Mouse (Mus musculus) lung, embryonic 14.5 days (tissue): ENCODE results near the gene Mcoln2. TPM values are rescaled to one million over a fixed set of nuclear protein-coding genes. Genes with fewer than 3 reads are reported as not detected.

Experiments used
- ATAC-seq: fragments of 200-750 bp; cut with Nextera tagmentation; 2 replicates; pipeline ENCODE4 v1.8.0; 2017; ENCODE audit warnings: mild to moderate bottlenecking, moderate TSS enrichment, moderate library complexity; ENCODE audit not compliant: insufficient read depth
- DNase-seq: peaks from one replicate; pipeline ENCODE4 v3.0.0-alpha.2; 2015
- H3K27ac ChIP-seq: fragments of 300-500 bp; sonication (generic); 2 replicates; pipeline ENCODE4 v1.5.1; 2014; ENCODE audit warnings: low read depth, mild to moderate bottlenecking, moderate library complexity
- H3K27me3 ChIP-seq: fragments of 300-500 bp; sonication (generic); 2 replicates; pipeline ENCODE4 v1.6.1; 2014; ENCODE audit warnings: low read length, control low read depth; ENCODE audit not compliant: insufficient read depth
- H3K36me3 ChIP-seq: fragments of 300-500 bp; sonication (generic); 2 replicates; pipeline ENCODE4 v1.6.1; 2014; ENCODE audit warnings: control low read depth; ENCODE audit not compliant: insufficient read depth
- H3K4me1 ChIP-seq: fragments of 300-500 bp; sonication (generic); 2 replicates; pipeline ENCODE4 v1.6.1; 2014; ENCODE audit warnings: antibody characterized with exemption, control low read depth; ENCODE audit not compliant: insufficient read depth
- H3K4me2 ChIP-seq: fragments of 300-500 bp; sonication (generic); 2 replicates; pipeline ENCODE4 v1.6.1; 2014; ENCODE audit warnings: mild to moderate bottlenecking
- H3K4me3 ChIP-seq: fragments of 300-500 bp; sonication (generic); 2 replicates; pipeline ENCODE4 v1.5.1; 2014; ENCODE audit warnings: low read depth, low read length
- H3K9ac ChIP-seq: fragments of 300-500 bp; sonication (generic); 2 replicates; pipeline ENCODE4 v1.6.1; 2014
- H3K9me3 ChIP-seq: fragments of 300-500 bp; sonication (generic); 2 replicates; pipeline ENCODE4 v1.6.1; 2016; ENCODE audit warnings: low read depth, low read length, control low read depth
- CTCF ChIP-seq: IDR thresholded peaks from 2 replicates; pipeline ENCODE4 v1.5.1; 2016; ENCODE audit warnings: antibody characterized with exemption, low read depth
- WGBS: fragments of 180-500 bp; shearing (Covaris S2); extraction: QIAGEN DNeasy Blood & Tissue Kit; methylation state at CpG from one replicate; pipeline ENCODE4 v1.1.7; 2014; 5-methylcytosine and 5-hydroxymethylcytosine counted together
- polyA plus RNA-seq: library from polyadenylated mRNA; unstranded; fragments of >200 nt; fragmentation: Nextera tagmentation; extraction: Ambion mirVana; gene quantifications from 2 replicates; pipeline ENCODE4 v1.2.1, GENCODE M21; 2014

Gene Mcoln2
- polyA plus RNA-seq, 1 experiment from 2014 or later = 0.33 TPM

DNA sequence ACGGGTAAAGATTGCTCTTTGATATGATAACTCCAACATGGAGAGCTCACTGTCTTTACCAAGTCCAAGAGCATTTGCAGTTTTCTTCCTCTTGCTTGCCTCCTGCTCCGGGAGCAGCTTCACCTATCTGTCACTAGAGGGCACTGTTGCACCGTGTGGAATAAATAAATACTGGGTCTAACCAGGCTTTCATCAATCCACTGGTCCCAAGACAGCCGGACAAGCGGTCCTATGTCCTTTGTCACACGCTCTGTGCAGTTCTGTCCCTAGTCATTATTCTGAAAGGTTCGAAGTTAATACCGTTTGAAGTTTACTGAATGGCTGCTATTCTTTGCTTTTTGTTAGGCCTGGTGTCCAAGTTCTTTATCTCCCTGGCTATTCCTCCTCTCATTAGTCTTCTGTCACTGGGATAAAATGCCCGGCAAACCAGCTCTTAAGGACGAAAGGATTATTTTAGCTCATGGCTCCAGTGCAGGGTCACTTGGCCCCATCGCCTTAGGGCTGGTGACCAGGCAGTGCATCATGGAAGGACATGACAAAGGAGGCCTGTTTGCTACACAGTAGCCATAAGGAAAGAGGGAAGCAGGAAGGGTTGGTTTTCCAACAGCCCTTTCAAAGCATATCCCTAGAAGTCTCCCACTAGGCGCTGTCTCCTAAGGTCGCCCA is 35.5 kb downstream of the Mcoln2 start:
- DNase-seq (peak; percentile 94), ATAC-seq (peak; percentile 82)
- H3K9me3 ChIP-seq = no peaks in the 10 kb centered on the region
- H3K36me3 ChIP-seq = no peaks in the 10 kb centered on the region
- no peaks in the 10 kb centered on the region for H3K27me3 ChIP-seq
- H3K4me2 ChIP-seq = 0 out of 2 replicates have a peak overlapping the region, but pooled peaks have one; percentile 2
- no peak overlapping the region for H3K9ac ChIP-seq
- H3K4me1 ChIP-seq = no peaks in the 10 kb centered on the region
- WGBS = 19% methylated on average over 13 of the region's 13 CpGs
- no peak overlapping the region for H3K27ac ChIP-seq
- no peak overlapping the region for H3K4me3 ChIP-seq
- peak; percentile 95 for TF ChIP-seq CTCF

DNA sequence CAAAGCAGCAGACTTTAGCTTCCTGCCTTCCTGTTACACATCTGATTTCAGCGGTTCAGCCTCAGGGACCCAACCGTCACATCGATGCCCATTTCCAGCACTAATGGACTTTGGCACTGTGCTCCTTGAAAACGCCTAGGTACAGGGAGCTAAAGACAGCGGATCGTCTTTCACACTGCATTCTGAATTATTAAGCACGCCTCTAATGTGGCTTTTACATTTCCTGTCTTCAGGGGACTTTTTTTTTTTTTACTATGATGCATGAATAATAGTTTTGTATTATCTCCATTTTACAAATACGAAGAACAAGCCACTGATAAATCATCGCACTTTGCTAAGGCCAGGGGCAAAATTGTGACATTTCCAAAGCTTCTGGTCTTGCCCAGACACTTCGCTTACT is 36.4 kb downstream of the Mcoln2 start:
- Histone ChIP-seq H3K9me3 (no peaks in the 10 kb centered on the region), H3K9ac (no peak overlapping the region), H3K27ac (no peak overlapping the region), H3K4me3 (no peak overlapping the region), H3K27me3 (no peaks in the 10 kb centered on the region), H3K36me3 (no peaks in the 10 kb centered on the region), H3K4me2 (no peak overlapping the region), H3K4me1 (no peaks in the 10 kb centered on the region)
- 73% methylated on average over 10 of the region's 10 CpGs for WGBS
- no peak for TF ChIP-seq CTCF
- no peak for ATAC-seq
- no peak for DNase-seq

DNA sequence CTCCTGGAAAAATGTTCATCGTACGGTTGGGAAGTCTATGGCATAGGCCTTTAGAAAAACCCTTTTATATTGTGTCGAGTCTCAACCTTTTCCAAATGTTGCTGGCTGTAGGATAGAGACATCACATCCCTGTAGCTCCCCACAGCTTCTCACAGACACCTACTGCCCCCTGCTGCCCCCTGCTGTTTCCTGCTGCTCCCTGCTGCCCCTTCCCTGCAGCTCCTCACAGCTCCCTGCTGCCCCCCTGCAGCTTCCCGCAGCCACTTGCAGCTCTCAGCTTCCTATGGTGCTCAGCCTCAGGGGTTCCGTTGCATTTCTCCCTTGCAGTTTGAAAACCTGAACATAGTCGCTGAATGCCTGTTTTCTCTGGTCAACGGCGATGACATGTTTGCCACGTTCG is 40.3 kb downstream of the Mcoln2 start:
- no peaks in the 10 kb centered on the region for H3K27me3 ChIP-seq
- no peaks in the 10 kb centered on the region for H3K4me1 ChIP-seq
- peak; percentile 41; the same call in 1 of the 2 replicates for TF ChIP-seq CTCF
- 58% methylated on average over 10 of the region's 10 CpGs for WGBS
- DNase-seq = no peak
- H3K27ac ChIP-seq = no peak overlapping the region
- no peak overlapping the region for H3K9ac ChIP-seq
- H3K4me2 ChIP-seq = no peak overlapping the region
- no peaks in the 10 kb centered on the region for H3K9me3 ChIP-seq
- H3K36me3 ChIP-seq = no peaks in the 10 kb centered on the region
- ATAC-seq = no peak
- no peak overlapping the region for H3K4me3 ChIP-seq

DNA sequence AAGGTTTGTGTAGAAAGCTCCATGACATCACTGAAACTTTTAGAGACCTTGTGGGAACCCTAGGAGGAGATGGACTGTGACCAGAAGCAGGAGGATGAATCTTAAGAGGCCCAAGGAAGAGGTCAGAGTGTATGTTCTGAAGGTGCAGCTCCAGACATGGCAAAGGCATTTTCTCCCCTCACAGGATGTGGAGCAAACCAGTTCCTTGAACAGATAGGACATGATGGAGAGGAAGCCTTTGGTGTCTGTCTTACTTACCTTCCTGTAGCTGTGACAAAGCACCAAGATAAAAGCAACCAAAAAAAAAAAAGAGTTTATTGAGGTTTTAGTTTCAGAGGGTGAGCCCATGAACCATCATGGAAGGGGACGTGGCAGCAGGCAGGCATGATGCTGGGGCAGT is 42.9 kb downstream of the Mcoln2 start:
- ATAC-seq = no peak
- Histone ChIP-seq H3K4me1 (no peaks in the 10 kb centered on the region), H3K27me3 (no peaks in the 10 kb centered on the region), H3K9me3 (no peaks in the 10 kb centered on the region), H3K27ac (no peak overlapping the region), H3K36me3 (no peaks in the 10 kb centered on the region), H3K4me2 (no peak overlapping the region), H3K4me3 (no peak overlapping the region), H3K9ac (no peak overlapping the region)
- TF ChIP-seq CTCF = no peak
- DNase-seq = no peak
- WGBS = 80% methylated on average over 1 of the region's 1 CpGs

DNA sequence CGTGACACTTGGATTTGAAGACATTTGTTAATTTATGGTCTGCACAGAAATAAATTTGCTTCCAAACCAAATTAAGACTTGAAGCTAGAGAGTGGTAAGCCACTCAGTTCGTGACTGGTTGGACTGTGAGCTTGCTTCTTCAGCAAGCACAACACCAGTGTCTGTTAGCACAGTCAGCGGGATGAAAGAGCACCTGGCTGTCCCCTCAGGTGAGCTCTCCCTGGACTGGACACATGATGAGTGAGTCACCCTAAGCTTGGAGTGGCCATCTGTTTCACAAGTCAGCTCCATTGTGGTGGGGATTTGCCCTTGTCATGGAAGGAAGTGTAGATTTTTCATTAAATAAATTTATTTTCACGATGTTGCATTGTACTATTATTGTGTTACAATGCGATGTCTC is 45.5 kb downstream of the Mcoln2 start:
- no peak overlapping the region for H3K9ac ChIP-seq
- no peaks in the 10 kb centered on the region for H3K4me1 ChIP-seq
- TF ChIP-seq CTCF = no peak
- H3K4me3 ChIP-seq = no peak overlapping the region
- no peaks in the 10 kb centered on the region for H3K27me3 ChIP-seq
- DNase-seq (no peak), ATAC-seq (no peak)
- H3K9me3 ChIP-seq = no peaks in the 10 kb centered on the region
- no peaks in the 10 kb centered on the region for H3K36me3 ChIP-seq
- no peak overlapping the region for H3K4me2 ChIP-seq
- no peak overlapping the region for H3K27ac ChIP-seq
- WGBS = 82% methylated on average over 5 of the region's 5 CpGs

DNA sequence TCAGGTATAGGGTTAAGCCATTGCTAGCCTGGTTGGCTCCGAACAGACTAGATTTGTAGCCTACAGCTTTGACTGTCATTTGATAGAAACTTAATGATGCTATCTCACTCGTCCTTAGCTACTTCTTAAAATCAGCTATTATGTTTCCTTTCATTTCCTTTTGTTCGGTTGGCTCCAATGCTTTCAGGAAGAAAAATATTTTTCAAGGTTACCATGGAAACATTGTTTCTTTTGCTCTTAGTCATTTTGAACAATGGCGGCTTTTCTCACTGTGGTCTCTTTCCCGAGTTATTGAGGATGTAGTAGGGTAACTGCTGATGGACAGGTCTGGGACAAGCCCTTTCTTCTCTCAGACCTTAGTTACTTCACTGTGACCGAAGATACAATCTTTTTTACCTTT is 46.7 kb downstream of the Mcoln2 start:
- no peaks in the 10 kb centered on the region for H3K27me3 ChIP-seq
- H3K4me1 ChIP-seq = no peaks in the 10 kb centered on the region
- H3K4me2 ChIP-seq = no peak overlapping the region
- H3K36me3 ChIP-seq = no peaks in the 10 kb centered on the region
- TF ChIP-seq CTCF = no peak
- DNase-seq (no peak), ATAC-seq (no peak)
- H3K9me3 ChIP-seq = no peaks in the 10 kb centered on the region
- no peak overlapping the region for H3K27ac ChIP-seq
- no peak overlapping the region for H3K9ac ChIP-seq
- 47% methylated on average over 6 of the region's 6 CpGs for WGBS
- no peak overlapping the region for H3K4me3 ChIP-seq

DNA sequence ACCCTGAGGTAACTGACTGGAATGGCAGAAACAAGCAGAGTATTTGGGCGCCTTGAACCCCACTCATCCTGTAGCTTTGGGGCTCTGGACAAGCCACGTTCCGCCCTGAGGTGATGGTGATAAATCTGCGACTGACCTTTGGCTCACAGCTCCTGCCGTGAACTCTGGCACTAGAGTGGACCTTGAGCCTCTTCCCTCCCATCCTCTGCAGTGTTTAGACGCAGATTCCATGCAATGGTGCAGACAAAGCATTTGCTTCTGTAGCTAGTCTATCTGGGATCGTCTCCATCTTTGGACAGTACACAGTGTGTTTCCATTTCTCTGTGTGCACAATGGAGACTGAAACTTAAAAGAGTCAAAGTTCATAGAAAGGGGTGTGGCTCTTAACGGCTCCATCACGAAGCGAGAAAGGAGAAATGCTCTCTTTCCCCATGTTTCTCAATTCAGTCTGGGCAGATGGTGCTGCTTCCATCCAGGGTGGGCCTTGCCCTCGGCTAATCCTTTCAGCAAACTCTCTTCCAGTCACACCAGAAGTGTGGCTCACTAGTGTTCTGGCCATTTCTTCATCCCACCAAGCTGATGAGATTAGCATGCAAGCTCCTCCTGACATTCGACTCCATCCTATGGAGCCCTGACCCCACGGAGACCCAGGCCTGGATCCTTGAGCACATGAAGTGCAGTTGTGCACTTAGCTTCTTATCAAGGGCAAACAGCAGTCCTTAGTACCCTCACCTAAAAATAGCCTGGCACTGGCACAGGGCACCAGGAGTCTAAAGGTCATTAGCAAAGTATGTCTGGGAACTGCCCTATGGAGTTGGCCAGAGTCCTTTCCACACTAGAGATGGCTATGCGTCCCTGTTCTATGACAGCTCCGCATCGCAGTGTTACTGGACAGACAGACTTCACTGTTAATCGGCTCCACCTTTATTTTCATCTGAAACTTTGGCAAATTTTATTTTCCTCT is 47.4 kb downstream of the Mcoln2 start:
- Histone ChIP-seq H3K4me3 (no peak overlapping the region), H3K4me1 (no peaks in the 10 kb centered on the region), H3K4me2 (no peak overlapping the region), H3K9me3 (no peaks in the 10 kb centered on the region), H3K27me3 (no peaks in the 10 kb centered on the region), H3K9ac (no peak overlapping the region), H3K36me3 (no peaks in the 10 kb centered on the region), H3K27ac (no peak overlapping the region)
- TF ChIP-seq CTCF = no peak
- ATAC-seq (no peak), DNase-seq (no peak)
- 68% methylated on average over 17 of the region's 17 CpGs for WGBS
